Mouse (Mus musculus) cerebellum, adult 2 months (tissue): ENCODE results near the gene A730061H03Rik.

Experiments used
- CTCF ChIP-seq: fragments of 200-500 bp; IDR thresholded peaks from 2 replicates; pipeline ENCODE4 v1.5.1; 2011; ENCODE audit warnings: low read depth, mild to moderate bottlenecking, control low read depth, low read length, moderate library complexity, borderline replicate concordance; ENCODE audit not compliant: insufficient read depth
- POLR2A ChIP-seq: fragments of 200-500 bp; IDR thresholded peaks from 2 replicates; pipeline ENCODE4 v1.6.1; 2011; ENCODE audit warnings: low read length, control low read depth, borderline replicate concordance; ENCODE audit not compliant: insufficient read depth

- TF ChIP-seq CTCF (no peak), POLR2A (no peak)
Measured at GRCm38 (mm10) chr14:55558740-55559448, 1.3 kb downstream of the A730061H03Rik start.
